Mouse (Mus musculus) left cerebral cortex, adult 8-10 months (tissue): Measurements from ENCODE around the gene Dohh. TPM values are rescaled to one million over a fixed set of nuclear protein-coding genes. Genes with fewer than 3 reads are reported as not detected.

Experiments used
- DNase-seq, 2 experiments: peaks; one replicate each; pipeline ENCODE4 v3.0.0; 2022; ENCODE audit warnings: low spot score in 2 of 2
- microRNA-seq, 2 experiments: library from miRNA; unstranded; fragments of <30 nt; microRNA quantifications; one replicate each; pipeline ENCODE4 v1.2.0; 2022
- total RNA-seq, 4 experiments: library from RNA; stranded (reverse); gene quantifications; 2 replicates each; pipeline ENCODE4 v1.2.4; 2022

Gene Dohh
- total RNA-seq, 4 experiments from 2014 or later: 81.4 to 89.7 (median 85.5) TPM

DNA sequence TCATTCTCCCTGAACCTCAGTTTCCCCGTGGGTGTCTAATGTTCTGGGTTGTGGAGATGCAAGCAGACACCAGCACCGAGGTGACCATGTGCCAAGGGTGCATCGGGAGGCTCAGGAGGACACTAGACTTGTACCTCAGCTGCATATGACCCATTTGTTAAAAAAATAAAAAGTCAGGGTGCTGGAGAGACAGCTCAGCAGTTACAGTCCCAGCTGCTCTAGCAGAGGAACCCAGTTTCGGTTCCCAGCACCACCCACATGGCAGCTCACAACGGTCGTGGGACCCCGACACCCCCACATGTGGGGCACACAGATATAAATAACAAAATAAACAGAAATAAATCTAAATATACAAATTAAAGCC, 44.3 kb downstream of the Dohh start:
- DNase-seq: peak in 1 of 2 experiments; percentile 22

DNA sequence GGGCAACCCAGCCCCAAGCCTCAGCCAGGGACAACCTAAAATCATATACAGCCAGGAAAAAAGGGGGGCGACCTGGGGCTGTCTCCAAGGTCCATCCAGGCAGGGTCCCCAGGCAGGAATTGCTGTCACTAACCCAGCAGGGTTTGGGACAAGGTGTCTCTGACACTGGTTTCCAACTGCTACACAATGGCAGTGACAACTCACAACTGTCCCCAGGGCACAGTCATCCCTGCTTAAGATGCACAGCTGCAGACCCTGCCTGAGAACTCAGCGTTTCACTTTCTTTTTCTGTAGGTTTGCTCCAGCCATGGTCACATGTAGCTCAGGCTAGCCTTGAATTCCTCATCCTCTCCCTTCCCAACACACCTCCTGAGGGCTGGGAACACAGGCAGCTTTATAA, 44.9 kb downstream of the Dohh start:
- DNase-seq: peak in 1 of 2 experiments; percentile 14

DNA sequence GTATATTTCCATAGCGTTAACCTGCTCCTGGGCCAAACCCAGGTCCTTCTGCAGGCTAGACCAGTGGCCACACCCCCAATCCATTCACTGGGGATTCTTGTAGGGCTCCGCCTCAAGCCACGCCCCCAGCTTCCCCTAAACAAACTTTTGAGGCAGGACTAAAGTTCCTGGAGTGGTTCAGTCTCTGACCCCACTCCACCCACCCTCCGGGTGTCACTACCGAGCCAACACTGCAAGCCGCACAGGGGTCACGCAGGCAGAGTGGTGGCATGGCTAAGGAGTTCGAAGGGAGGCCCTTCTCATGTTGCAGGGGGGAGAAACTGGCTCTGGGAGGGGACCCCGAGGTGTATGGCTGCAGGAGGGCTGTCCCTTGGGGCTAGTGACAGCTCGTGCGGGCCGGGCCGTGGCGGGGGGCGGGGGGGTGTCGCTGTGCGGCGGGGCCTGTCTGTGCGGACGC, 45.4 kb downstream of the Dohh start:
- DNase-seq: peak; percentile 46 to 78

DNA sequence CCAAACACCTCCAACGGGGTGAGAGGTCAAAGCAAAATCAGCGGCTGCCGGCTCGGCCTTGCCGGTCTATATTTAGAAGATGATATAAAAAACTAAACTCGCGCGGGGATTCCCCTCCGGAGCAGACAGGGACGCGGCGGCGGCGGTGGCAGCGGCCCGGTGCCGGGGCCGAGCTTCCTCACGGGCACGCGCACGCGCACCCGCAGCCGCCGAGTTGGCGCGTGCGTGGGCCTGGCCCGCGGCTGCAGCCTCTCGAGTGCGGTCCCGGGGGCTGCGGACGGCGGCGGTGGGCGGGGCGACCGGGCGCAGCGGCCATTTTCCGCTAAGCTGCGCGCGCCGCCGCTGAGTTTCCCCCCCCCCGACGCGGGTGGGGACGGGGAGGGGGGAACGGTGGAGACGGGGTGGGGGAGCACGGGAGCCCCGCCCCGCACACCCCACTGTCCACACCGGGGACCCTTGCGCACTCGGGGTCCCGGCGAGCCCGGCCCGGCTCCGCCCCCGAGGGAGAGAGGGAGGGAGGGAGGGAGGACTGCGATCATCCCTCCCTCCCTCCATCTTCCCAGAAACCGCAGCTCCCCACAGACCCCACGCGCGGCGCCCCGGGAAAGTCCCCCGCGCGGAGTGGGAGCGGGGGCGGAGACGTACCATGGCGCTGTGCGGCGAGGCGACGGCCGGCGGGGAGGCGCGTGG, 46.1 kb downstream of the Dohh start:
- DNase-seq: peak; percentile 68 to 83

DNA sequence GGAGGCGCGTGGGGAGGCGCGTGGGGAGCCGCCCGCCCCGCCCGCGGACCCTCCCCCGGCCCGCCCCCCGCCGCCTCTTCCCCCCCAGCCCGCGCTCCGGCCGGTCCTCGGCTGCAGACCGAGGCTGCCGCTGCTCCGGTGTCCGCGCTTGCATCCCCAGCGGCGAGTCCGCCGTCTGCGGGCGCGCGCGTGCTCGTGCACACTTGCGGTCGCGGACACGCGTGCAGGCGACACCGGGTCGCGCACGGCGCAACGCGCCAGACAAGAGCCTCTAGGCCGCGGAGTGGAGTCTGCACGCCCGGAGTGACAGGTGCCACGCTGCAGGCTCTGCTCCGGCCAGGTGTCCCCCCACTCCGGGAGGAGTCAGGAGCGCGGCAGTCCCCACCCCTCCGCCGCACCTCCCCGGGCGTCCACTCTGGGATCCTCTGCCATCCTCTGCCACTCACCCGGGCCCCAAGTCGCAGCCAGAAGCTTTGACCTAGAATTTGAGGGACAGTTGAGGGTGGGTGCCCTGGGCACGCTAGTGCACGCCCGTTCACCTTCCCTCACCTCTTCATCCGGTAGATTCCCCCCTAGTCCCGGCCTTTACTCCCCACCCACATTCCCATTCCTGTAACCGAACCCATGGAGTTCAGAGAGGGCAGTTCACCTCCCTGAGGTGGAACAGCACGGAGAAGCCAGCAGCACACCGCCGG, 46.8 kb downstream of the Dohh start:
- peak; percentile 68 to 70 for DNase-seq

DNA sequence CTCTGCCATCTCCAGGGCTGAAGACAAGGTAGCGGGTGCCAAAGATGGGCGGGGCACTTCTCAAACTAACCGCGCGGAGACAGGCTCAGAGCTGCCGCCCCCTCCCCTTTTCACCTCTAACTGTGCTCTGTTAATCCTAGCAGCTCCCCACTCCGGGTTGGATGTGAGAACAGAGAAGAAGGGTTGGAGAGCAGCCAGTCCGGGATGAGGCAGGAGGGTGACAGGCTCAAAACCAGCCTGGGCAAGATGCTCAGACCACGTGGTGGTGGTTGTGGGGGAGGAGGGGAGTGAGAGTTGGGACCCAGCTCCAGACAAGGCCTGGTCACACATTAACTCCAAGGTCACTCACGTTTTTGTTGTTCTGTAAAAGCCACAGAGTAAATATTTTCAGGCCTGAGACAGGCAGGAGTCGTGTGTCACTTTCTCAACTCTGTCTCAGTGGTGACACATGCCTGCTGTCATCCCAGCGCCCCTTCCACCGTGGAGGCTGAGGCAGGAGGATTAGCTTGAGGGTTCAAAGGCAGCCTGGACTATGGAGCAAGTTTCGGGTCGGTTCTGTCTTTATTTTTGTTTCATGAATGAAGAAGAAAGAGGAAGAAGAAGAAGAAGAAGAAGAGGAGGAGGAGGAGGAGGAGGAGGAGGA, 47.4 kb downstream of the Dohh start:
- DNase-seq: peak; percentile 23 to 71

DNA sequence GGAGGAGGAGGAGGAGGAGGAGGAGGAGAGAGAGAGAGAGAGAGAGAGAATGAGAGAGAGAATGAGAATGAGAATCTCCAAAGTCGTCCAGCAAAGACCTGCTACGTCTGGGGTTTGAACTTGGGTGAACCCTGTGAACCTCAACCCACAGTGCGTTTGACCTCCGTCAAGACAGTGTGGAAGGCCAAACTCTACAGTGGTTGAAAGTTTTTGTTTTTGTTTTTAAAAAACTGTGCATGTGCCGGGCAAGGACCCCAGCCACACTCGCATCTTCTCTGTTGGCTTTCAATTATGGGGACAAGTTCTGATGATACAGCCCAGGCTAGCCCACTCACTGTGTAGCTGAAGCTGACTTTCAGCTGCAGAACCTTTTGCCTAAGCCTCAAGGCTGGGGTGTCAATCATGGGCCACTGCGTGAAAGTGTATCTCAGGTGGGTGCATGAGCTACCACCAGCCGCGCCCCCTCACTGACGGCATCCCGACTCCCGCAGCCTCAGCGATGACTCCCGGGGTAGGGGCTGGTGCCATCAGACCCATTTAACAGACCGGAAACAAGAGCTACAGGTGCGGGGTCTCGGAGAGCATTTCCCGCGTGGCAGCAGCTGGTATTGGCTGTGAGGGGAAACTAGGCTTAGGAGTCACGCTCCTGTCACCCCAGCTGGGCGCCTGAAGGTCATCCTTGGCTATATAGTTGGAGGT, 48.1 kb downstream of the Dohh start:
- no peak for DNase-seq

DNA sequence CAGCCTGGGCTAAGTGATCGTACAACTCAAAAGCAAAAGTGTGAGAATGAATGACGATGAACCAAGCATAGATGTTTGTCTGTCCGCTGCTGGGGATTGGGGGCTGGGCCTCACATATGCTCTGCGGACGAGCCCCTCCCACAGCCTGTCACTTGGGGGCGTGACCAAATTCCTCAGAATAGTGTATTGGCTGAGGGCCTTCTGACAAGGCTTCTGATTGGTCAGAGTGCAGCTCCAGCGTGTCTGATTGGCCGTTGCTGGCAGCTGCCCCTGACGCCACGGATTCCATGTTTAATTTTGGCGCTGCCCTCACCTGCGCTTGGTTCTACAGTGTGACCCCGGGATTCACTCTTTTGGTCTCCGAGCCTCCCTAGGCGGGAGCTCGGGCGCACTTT, 48.6 kb downstream of the Dohh start:
- peak; percentile 76 to 96 for DNase-seq

DNA sequence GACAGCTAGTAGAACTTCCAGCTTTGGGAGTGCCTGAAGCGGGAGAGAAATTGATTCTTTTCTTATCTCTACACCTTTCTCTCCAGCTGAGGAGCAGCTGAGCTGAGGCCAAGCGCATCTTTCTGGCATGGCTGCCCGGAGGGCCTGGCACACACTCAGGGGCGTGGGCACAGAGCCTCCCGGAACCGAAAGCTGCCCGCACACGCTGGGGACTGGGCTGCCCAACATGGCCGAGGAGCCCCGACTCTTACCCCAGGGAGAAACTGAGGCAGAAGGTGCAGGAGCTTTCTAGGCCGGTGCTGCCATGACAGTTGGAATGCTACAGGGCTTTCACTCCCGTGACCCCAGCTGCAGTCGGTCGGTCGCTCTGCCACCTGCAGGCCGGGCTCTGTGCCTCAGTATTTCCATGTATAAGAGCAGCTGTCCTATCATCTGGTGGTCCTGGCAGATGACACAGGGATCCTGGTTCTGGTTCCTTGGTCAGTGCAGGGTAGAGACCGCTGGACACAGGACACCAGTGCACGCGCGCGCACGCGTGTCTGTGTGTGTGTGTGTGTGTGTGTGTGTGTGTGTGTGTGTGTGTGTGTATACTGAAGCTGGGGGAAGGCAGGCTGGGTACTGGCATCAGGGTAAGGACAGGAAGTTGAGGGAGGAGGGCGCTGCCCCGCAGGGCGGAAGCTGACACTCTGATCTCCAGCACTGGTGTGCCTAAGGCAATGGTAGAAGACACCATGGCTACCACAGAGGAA, 49.5 kb downstream of the Dohh start:
- peak in 1 of 2 experiments; percentile 36 for DNase-seq

DNA sequence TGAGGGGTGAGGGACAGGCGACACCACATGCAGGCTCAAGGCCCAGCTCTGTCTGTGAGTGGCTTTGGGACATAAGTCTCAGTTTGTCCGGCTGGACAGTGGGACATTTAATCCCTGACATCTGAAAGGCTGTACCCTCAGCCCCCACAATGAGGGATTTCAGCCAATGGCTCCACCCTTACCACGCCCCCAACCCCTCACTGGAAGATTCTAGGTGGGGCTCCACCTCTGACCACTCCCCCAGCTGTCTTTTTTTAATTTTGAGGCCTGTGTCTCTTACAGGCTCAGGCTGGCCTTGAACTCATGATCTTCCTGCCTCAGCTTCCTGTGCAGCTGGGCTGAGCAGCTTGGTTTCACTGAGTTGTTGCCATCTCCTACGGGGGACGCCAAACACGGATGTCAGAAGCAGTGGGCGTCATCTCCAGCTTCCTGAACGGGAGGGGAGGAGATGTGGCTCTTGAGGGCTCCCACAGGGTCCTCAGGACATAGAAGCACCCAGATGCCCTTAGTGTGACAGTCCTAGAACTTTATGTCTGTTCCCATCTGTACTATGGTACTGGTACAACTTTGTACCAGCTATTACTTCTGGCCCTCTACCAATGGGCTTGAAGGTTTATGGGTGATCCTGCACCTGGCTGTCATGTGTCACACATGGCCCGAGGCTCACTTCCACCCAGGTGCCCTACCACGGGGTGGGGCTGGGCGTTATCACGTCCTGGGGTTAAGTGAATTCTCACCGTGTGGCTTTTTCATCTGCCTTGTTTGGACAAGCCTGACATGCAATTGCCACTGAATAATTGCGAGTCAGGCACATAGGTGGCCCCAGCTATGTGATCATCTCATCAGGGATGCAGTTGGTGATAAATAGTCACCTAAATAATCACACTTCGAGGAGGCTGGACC, 50.4 kb downstream of the Dohh start:
- DNase-seq: peak in 1 of 2 experiments; percentile 13

DNA sequence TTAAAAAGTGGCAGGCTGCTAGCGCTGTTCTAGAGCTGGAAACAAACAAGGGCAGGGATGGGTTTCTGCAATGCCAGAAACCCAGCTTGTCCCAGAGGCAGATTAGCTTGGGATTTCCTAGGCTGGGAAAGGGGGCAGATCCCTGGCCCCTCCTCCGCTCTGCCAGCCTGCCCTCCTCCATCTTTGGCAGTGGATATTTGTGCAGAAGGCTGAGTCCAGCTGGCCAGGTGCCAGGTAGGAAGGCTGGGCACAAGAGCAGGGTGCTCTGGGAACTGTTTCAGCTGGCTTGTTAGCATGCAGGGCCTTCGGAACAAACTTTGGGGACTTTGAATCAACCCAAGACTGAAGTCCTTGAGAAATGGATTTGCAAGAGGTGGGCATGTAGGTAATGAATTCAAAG, 51.2 kb downstream of the Dohh start:
- DNase-seq: peak in 1 of 2 experiments; percentile 78

Small RNA genes within 50 kb of the gene (microRNA-seq; reads per million reads assigned to microRNA genes)
- gene Mir1191b (0.63 to 0.66 reads per million in 2 experiments), gene Mir6913 (2.1 to 2.2 reads per million in 2 experiments)

Other genes with a start within 250 kb of the Dohh start
- gene Zbtb7a, start 249.2 kb upstream of the Dohh start, total RNA-seq: 100 to 1,000 TPM; 106 to 115 (median 112) TPM
- 10 to 100 TPM; 22.0 to 30.4 (median 27.9) TPM for gene Pias4, start 216.5 kb upstream of the Dohh start, total RNA-seq
- 100 to 1,000 TPM; 928 to 998 (median 954) TPM for gene Eef2, start 207.8 kb upstream of the Dohh start, total RNA-seq
- gene Dapk3, start 201.4 kb upstream of the Dohh start, total RNA-seq: 10 to 100 TPM; 65.1 to 70.9 (median 68.9) TPM
- gene 4930442H23Rik, start 200.6 kb upstream of the Dohh start, total RNA-seq: not detected
- gene Nmrk2, start 182.4 kb upstream of the Dohh start, total RNA-seq: under 1 TPM in 1 of 4 experiments, not detected in 3; 0.18 TPM
- gene Atcay, start 153.6 kb upstream of the Dohh start, total RNA-seq: 100 to 1,000 TPM; 165 to 189 (median 171) TPM
- 10 to 100 TPM; 58.4 to 65.1 (median 60.8) TPM for gene Zfr2, start 151.3 kb upstream of the Dohh start, total RNA-seq
- gene Matk, start 131.5 kb upstream of the Dohh start, total RNA-seq: 100 to 1,000 TPM; 167 to 192 (median 183) TPM
- gene Mrpl54, start 117.5 kb upstream of the Dohh start, total RNA-seq: 10 to 100 TPM; 39.8 to 51.5 (median 47.8) TPM
- gene Apba3, start 117.5 kb upstream of the Dohh start, total RNA-seq: 10 to 100 TPM; 24.3 to 38.6 (median 27.6) TPM
- gene Tjp3, start 92.8 kb upstream of the Dohh start, total RNA-seq: under 1 TPM in 3 of 4 experiments, not detected in 1; 0.23 to 1.00 (median 0.27) TPM
- 100 to 1,000 TPM; 355 to 367 (median 361) TPM for gene Pip5k1c, start 91.5 kb upstream of the Dohh start, total RNA-seq
- 10 to 100 TPM; 27.7 to 30.9 (median 29.2) TPM for gene Cactin, start 63.3 kb upstream of the Dohh start, total RNA-seq
- gene Tbxa2r, start 55.7 kb upstream of the Dohh start, total RNA-seq: 1 to 10 TPM in 2 of 4 experiments, under 1 TPM in 2; 0.63 to 1.3 (median 0.93) TPM
- 1 to 10 TPM; 2.0 to 2.3 (median 2.2) TPM for gene Gipc3, start 41.2 kb upstream of the Dohh start, total RNA-seq
- gene Hmg20b, start 33.9 kb upstream of the Dohh start, total RNA-seq: 10 to 100 TPM; 20.2 to 31.9 (median 27.2) TPM
- gene Mfsd12, start 26.9 kb upstream of the Dohh start, total RNA-seq: 10 to 100 TPM; 36.8 to 42.2 (median 37.9) TPM
- 1 to 10 TPM in 3 of 4 experiments, under 1 TPM in 1; 0.77 to 2.4 (median 1.2) TPM for gene 4930404N11Rik, start 18.6 kb upstream of the Dohh start, total RNA-seq
- 10 to 100 TPM; 66.8 to 73.4 (median 70.6) TPM for gene Fzr1, start 5.9 kb upstream of the Dohh start, total RNA-seq
- gene Gm48551, start within 50 bp of the Dohh start, total RNA-seq: 1 to 10 TPM; 2.0 to 5.2 (median 4.0) TPM
- gene Gm48552, start 4.6 kb downstream of the Dohh start, total RNA-seq: 1 to 10 TPM; 2.5 to 3.3 (median 2.6) TPM
- gene Smim24, start 8.6 kb downstream of the Dohh start, total RNA-seq: 1 to 10 TPM in 2 of 4 experiments, under 1 TPM in 2; 0.50 to 1.6 (median 0.84) TPM
- gene Nfic, start 71.2 kb downstream of the Dohh start, total RNA-seq: 10 to 100 TPM; 83.3 to 98.1 (median 85.4) TPM
- 100 to 1,000 TPM; 229 to 265 (median 242) TPM for gene Celf5, start 98.3 kb downstream of the Dohh start, total RNA-seq
- 10 to 100 TPM; 70.9 to 91.6 (median 73.7) TPM for gene Ncln, start 112.0 kb downstream of the Dohh start, total RNA-seq
- 1 to 10 TPM in 2 of 4 experiments, under 1 TPM in 2; 0.41 to 1.2 (median 0.89) TPM for gene S1pr4, start 115.7 kb downstream of the Dohh start, total RNA-seq
- 1 to 10 TPM; 3.4 to 6.1 (median 5.3) TPM for gene Gna15, start 139.8 kb downstream of the Dohh start, total RNA-seq
- gene Gna11, start 160.8 kb downstream of the Dohh start, total RNA-seq: 100 to 1,000 TPM in 3 of 4 experiments, 10 to 100 TPM in 1; 99.3 to 110 (median 101) TPM
- gene Aes, start 175.1 kb downstream of the Dohh start, total RNA-seq: 100 to 1,000 TPM; 719 to 760 (median 743) TPM
- gene Tle2, start 190.1 kb downstream of the Dohh start, total RNA-seq: 10 to 100 TPM; 36.2 to 42.3 (median 39.2) TPM
- gene Tle6, start 216.6 kb downstream of the Dohh start, total RNA-seq: 10 to 100 TPM; 10.3 to 17.2 (median 14.0) TPM
- gene BC025920, start 221.8 kb downstream of the Dohh start, total RNA-seq: 1 to 10 TPM; 3.3 to 5.4 (median 3.9) TPM
- gene Sirt6, start 243.4 kb downstream of the Dohh start, total RNA-seq: 10 to 100 TPM; 21.8 to 27.9 (median 25.2) TPM
- 10 to 100 TPM; 39.7 to 47.9 (median 43.1) TPM for gene Ankrd24, start 244.1 kb downstream of the Dohh start, total RNA-seq